Mouse (Mus musculus): ENCODE data around the gene St6galnac4. TPM values are rescaled to one million over a fixed set of nuclear protein-coding genes. Genes with fewer than 3 reads are reported as not detected.

Gene St6galnac4
- total RNA-seq, 4 experiments from 2014 or later, result 8.5 to 18.9 (median 13.8) TPM

- no peak for DNase-seq
Observed at GRCm38 (mm10) chr2:32627266-32628043, 40.6 kb downstream of the St6galnac4 start.

- no peak for DNase-seq
Observed at GRCm38 (mm10) chr2:32628044-32628550, 41.2 kb downstream of the St6galnac4 start.

GRCm38 (mm10) chr2:32628729-32629128 is 41.8 kb downstream of the St6galnac4 start:
- DNase-seq, result no peak

GRCm38 (mm10) chr2:32629276-32629976 is 42.5 kb downstream of the St6galnac4 start:
- no peak for DNase-seq

GRCm38 (mm10) chr2:32630036-32630435 is 43.1 kb downstream of the St6galnac4 start:
- DNase-seq, result no peak

GRCm38 (mm10) chr2:32631046-32631445 is 44.2 kb downstream of the St6galnac4 start:
- DNase-seq, result no peak

- DNase-seq, result peak; percentile 73
Observed at GRCm38 (mm10) chr2:32631737-32632394, 45.0 kb downstream of the St6galnac4 start.

GRCm38 (mm10) chr2:32633660-32634059 is 46.8 kb downstream of the St6galnac4 start:
- DNase-seq, result no peak

- DNase-seq, result no peak
Observed at GRCm38 (mm10) chr2:32634277-32635105, 47.6 kb downstream of the St6galnac4 start.

- no peak for DNase-seq
Observed at GRCm38 (mm10) chr2:32636617-32637016, 49.7 kb downstream of the St6galnac4 start.

GRCm38 (mm10) chr2:32637778-32638281 is 50.9 kb downstream of the St6galnac4 start:
- peak; percentile 73 for DNase-seq

GRCm38 (mm10) chr2:32639632-32640031 is 52.7 kb downstream of the St6galnac4 start:
- DNase-seq, result no peak

GRCm38 (mm10) chr2:32640550-32641051 is 53.7 kb downstream of the St6galnac4 start:
- no peak for DNase-seq

- DNase-seq, result no peak
Observed at GRCm38 (mm10) chr2:32641810-32642209, 54.9 kb downstream of the St6galnac4 start.

- DNase-seq, result no peak
Observed at GRCm38 (mm10) chr2:32642813-32643212, 55.9 kb downstream of the St6galnac4 start.

- DNase-seq, result no peak
Observed at GRCm38 (mm10) chr2:32644083-32644482, 57.2 kb downstream of the St6galnac4 start.

GRCm38 (mm10) chr2:32644799-32645475 is 58.0 kb downstream of the St6galnac4 start:
- no peak for DNase-seq

GRCm38 (mm10) chr2:32645647-32646046 is 58.8 kb downstream of the St6galnac4 start:
- DNase-seq, result no peak

- peak; percentile 62 for DNase-seq
Observed at GRCm38 (mm10) chr2:32646379-32647056, 59.6 kb downstream of the St6galnac4 start, which contains the start of gene Eng. TSS of gene Eng (plus strand) at chr2:32646595.

- DNase-seq, result no peak
Observed at GRCm38 (mm10) chr2:32647366-32647765, 60.5 kb downstream of the St6galnac4 start.
